Mouse (Mus musculus): ENCODE measurements around the gene Zfp410.

Zfp410 gene

DNA sequence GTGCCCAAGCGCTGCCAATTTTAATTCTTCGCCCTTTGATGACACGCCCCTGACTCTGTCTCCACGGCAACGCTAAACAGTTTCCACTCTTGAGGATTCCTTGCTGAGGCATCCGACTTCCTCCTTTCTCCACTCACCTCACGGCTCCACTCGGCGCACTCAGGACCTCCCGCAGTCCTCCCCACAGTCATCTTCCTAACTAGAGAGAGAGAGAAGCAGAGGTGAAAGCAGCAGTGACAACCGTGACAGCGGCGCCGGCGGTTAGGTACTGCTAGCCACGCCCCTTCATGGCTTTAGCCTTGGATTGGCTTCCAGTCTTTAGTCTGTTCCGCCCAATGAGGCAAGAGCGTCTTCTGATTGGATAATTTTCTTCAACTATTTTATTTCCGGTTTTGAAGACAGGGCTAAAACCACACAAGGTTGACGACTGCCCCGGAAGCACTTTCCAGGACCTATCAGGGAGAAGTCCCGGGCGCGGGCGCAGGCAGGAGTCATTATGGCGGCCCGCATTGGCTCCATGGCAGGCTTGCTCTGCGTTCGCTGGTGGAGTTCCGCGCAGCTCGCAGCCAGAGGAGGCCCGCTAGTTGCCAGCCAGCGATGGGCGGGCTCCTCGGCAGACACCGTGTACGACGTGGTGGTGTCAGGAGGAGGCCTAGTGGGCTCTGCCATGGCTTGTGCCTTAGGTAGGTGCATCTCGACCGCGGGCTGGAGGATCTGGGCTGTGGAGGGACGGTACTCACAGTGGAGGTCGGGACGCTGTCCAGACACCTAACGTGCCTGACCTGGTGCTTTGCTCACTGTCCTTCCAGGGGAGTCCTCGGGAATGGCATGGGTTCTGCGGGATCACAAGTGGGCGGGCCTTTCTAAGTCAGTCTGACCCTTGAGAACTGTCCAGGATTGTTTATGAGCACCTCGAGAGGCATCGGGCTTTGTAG, 45.2 kb downstream of the Zfp410 start, which contains the start of the genes Coq6 and Fam161b:
TSS of gene Coq6 (plus strand) at position 103 of the 935 bp plus-strand sequence.
TSS of gene Fam161b (minus strand) at position 279 of the 935 bp plus-strand sequence.
- DNase-seq (ENCODE audit: low spot score) = peak; percentile 98

DNA sequence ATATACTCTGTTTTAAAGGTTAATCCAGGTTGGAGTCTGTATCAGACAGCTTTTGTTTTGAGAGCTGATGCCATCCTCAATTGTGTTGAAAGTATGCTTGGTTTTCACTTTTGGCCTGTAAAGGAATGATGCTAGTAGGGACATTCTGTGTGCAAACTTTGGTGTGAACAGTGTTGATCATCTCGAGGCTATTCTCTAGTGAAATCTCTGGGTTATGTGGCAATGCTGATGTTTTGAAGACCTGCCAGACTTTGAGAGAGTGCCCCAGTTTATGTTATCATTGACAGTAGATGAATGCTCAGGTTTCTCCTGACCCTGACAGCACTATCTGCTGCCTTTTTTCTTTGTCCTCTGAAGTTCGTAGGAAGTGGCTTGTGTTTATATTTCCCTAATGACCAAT, 46.2 kb downstream of the Zfp410 start:
- DNase-seq (ENCODE audit: low spot score) = no peak

DNA sequence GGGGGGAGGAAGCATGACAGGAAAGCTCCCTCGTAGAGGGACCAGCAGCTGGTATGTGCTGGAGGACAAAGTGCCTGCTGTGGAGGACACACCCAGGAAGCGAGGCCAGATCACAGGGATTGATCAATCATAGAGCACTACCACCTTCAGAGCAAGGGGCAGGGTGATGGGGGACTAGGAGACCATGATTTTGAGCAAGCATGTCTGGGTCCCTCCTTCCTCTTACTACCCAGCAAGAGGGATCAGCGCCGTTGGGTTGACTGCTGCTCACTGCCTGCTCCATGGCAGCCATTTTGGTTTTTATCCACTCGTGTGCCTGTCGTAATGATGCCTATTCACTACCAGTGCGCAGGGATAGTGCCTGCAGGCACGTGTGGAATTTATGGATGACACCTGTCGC, 47.6 kb downstream of the Zfp410 start:
- DNase-seq (ENCODE audit: low spot score) = no peak

DNA sequence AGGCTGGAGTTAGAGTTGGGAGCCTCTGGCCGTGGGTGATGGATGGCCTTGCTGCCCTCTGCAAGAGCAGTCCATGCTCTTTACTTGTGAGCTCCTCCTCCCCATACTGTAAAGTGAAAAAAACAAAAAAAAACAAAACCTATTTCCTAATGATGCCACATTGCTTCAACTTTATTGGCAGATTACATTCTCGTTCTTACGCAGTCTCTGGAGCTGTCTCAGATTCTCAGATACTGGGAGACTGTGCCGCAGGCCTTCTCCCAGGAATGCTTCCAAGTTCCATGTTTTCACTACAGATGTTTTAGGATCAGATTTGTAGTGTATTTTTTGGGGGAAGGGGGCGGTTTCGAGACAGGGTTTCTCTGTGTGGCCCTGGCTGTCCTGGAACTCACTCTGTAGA, 48.5 kb downstream of the Zfp410 start:
- DNase-seq (ENCODE audit: low spot score) = no peak

DNA sequence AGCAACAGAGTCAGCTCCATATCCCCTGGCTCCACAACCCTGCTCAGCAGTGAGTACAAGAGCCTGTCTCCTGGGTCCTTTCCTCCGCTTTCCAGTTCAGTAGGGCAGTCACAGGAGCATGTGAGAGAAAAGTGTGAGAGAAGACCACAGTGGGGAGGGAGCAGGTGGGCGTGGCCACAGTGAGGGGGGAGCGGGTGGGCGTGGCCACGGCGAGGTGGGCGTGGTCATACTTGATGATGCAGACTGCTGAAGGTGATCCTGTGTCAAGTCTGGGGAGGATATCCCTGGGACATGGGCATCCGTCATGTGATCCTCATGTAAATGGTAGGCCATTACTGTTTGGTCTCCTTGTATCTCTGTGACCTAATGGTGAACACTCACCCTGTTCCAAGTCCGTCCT, 50.3 kb downstream of the Zfp410 start:
- DNase-seq (ENCODE audit: low spot score) = no peak

DNA sequence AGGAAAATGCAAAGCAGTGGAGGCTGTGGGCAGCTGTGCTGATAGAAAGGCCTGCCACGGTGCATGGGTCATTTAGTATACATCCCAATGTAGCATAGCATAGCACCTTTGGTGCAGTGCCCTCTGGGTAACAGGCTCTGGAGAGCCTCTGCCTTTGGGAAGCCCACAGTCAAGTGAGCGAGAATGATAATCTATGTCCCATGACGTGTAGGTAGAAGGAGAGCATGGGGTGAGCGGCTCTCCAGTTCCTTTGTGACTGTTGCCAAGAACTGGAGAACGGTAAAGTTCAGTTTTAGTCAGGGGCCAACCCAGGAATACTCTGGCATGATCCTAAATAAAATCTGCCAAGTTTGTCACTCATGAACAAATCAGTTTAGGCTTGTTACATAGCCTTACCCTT, 55.0 kb downstream of the Zfp410 start:
- no peak for DNase-seq (ENCODE audit: low spot score)

DNA sequence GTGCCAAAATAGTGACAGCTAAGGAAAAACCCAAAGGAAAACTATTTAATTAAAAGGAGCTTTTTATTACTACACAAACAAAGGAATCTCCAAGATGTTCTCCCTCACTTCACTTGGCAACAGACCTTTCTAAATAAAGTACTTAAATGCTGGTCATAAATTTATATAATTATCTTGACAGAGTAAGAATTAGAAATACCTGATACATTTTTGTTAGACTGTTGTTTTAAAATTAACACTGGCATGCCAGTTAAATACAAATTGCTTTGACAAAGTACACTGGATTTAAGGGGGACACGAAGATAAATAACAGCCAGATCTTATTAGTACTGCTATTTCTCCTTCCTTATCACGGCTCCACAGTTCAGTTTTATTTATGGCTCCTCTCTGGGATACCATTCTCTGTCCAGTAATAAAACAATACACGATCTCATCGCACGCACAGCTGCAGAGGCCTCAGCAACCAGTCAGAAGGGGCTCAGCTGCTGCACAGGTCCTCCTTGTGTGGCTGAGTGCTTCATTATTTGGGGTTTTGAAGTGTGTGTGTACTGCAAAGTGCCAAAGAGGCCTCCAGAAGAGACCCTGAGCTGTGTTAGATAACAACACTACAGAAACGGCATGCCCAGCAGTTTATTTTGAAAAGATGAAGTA, 57.3 kb downstream of the Zfp410 start:
- DNase-seq (ENCODE audit: low spot score) = peak; percentile 23

DNA sequence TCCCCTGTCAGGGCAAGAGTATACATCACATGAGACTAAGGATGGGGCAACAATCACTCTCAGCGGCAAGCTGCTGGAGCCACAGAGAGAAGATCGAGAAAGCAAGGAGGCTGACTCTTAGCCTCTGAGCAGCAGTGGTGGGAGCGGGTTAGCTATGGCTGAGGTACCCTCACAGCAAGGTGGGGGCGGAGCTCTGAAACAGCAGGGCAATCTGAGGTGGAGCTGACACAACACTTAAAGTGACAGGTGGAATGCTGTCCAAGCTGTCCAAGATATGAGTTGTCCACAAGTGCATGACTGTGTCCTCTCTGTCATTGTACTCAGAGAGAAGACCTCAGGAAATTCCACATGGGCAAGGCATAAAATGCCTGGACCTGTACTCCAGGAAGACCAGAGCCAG, 65.7 kb downstream of the Zfp410 start:
- no peak for DNase-seq (ENCODE audit: low spot score)

DNA sequence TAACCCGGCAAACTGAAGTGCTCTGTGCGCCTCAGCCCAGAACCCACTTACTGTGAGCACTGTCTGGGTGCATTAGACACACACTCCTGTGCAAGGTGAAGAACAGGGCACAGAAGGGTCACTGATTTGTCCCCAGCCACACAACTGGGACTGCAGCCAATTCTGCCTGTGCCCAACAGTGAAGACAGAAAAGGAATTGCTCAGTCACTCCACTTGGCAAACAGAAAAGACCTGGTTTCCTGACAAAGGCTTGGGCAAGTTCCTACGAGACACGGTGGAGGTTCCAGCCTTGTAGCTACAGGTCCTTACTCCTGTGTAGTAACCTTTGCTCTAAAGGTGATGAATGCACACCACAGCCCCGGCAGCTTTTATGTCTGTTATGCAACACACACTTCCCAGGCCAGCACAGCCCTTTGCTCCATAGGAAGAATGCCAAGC, 68.0 kb downstream of the Zfp410 start:
- no peak for DNase-seq (ENCODE audit: low spot score)

DNA sequence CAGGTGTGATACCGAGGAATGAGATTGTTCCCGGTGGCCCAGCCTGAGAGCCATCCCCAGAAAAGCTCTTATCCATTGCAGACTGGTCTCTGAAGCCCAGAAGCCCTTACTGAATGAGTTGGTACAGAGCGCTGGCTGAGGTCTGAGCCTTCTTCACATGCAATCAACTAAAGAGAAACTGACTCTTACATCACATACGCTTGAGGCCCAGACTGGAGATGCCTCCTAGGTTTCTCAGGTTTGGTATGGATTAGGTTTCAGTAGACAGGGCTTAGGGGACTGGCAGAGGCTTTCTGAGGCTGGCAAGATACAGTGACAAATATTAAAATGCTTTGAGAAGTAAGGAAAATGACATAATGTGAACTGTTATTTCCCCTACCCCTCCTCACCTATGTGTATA, 68.8 kb downstream of the Zfp410 start:
- DNase-seq (ENCODE audit: low spot score) = no peak

DNA sequence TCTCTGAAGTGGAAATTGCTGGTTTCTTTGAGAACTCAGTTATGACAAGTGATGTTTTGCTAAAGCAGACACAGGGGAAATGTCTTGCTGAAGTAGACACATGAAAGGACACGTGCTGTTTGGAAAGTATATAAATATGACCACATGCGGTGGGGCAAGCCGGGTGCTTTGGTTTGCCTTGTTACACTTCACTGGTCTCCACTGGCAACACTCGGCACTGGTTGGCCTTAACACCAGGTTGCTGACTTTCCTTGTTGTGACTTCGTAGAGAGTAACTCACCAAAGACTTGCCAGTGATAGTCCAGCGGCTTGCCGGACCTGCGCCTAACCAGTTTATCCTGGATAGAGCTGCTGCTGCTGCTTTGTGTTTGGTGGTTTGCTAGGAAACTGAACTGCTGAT, 71.4 kb downstream of the Zfp410 start:
- no peak for DNase-seq (ENCODE audit: low spot score)

DNA sequence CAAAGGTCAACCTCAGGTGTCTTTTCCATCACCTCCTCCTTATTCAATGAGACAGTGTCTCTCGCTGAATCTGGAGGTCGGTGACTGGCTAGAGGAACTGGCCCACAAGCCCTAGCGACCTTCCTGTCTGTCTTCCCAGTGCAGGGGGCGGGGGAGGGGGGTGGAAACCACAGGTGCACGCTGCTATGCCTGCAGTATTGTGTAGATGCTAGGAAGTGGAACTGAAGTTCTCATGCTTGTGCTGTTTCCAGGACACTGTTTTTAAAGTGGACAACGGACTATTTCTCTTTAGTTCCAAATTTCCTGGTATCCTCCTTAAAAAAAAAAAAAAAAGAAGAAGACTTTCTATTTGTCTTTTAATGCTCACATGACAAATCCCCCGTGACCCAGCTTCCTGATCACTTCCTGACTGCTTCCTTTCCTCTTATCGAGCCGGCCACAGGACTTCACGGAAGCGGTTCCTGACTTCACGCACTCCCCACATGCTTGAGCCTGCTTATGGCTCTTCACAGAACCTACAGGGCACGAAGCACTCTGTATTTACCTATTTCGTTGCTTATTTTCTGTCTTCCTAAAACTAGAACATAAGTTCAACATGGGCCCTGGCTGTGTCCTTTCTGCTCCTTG, 72.2 kb downstream of the Zfp410 start:
- no peak for DNase-seq (ENCODE audit: low spot score)

DNA sequence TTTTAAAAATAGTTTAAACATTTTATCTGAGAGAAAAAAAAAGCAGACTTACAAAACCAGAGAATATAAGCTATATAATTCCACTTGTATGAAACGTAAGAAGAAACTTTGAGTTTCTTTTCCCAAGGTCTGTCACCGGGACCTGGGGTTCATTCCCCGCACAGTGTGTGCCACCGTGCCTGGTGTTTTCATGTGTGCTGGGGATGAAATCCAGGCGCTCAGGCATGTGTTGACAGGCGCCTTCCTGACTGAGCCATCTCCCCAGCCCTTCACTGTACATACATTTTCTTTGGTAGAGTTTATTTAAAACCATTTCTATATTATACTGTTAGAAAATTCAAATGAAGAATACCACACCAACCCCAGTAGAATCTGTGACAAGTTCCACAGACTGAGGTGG, 73.7 kb downstream of the Zfp410 start:
- DNase-seq (ENCODE audit: low spot score) = no peak

DNA sequence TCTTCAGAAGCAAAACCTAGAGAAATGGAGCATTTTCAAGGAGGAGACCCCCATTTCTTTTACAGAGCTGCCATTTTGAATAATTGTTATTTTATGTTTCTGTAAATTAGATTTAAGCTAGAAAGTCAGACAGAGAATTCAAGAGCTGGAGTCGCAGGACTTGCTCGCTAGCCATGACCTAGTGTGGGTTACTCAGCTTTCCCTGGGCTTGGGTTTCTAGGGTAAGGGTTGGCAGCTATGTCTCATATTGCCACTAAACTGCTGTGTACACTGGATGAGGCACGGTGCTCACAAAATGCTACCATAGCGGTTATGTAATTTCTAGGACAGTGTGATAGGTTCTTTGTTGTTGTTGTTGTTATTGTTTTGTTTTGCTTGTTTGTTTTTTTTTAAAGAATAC, 76.0 kb downstream of the Zfp410 start:
- DNase-seq (ENCODE audit: low spot score) = no peak

Measured in layer of hippocampus, adult 11-12 months (tissue).